Mouse (Mus musculus) embryonic fibroblast, embryonic 13.5 days (primary cell): ENCODE measurements around the gene Lrrc1.

Experiments used
- CTCF ChIP-seq: IDR thresholded peaks from 2 replicates; pipeline ENCODE4 v1.5.1; 2011; ENCODE audit warnings: mild to moderate bottlenecking, control low read depth, low read length, moderate library complexity, borderline replicate concordance; ENCODE audit not compliant: insufficient read depth
- POLR2A ChIP-seq: IDR thresholded peaks from 2 replicates; pipeline ENCODE4 v1.6.1; 2011; ENCODE audit warnings: low read depth, mild to moderate bottlenecking, control low read depth, low read length, moderate library complexity

DNA sequence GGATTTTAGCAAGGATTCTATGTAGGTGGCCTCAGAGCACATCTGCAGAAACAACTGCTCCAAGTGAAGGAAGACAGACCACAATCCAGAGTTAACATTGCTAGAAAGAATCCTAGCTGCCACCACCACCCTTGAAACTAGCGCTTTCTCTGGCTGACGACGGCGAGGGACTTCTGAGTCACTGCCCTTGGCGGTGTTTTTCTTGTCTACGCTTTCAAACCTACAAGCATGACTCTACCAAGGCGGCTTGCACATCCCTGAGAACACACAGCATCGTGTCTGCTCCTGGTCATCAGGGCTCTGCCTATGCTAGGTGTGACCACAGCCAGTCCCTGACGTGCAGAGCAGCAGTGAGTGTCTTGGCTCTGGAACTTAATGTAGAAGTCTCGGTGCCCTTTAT, 59.9 kb downstream of the Lrrc1 start:
- TF ChIP-seq CTCF (no peak), POLR2A (no peak)
